Mouse (Mus musculus): Measurements from ENCODE around the gene Cdc34.
"Not testable (repeated sequence)": the region's sequence is repeated elsewhere in the genome, so short reads cannot be mapped to it uniquely, and the experiment has no call there.

Cdc34 gene

DNA sequence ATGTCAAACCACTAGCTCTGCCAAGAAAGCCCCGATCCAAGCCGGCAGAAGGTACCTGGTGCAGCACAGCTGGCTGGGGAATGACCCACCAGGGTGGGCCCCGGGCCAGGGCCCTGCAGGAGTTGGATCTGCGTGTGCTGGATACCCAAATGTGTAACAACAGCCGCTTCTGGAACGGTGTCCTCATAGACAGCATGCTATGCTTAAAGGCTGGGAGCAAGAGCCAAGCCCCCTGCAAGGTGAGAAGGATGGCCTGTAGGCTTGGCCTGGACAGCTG is 12.3 kb downstream of the Cdc34 start:
- in situ Hi-C loops (cut with MboI, MseI): loop anchor here (5.0 kb wide), 1 partner anchor 88 kb away; no protein-coding TSS in a partner anchor

- in situ Hi-C loops (cut with MboI, MseI): loop anchor here (5.0 kb wide), 1 partner anchor 1708 kb away; no protein-coding TSS in a partner anchor
These were observed 13.5 kb downstream of the Cdc34 start for GRCm38 (mm10) chr10:79695231-79696128.

DNA sequence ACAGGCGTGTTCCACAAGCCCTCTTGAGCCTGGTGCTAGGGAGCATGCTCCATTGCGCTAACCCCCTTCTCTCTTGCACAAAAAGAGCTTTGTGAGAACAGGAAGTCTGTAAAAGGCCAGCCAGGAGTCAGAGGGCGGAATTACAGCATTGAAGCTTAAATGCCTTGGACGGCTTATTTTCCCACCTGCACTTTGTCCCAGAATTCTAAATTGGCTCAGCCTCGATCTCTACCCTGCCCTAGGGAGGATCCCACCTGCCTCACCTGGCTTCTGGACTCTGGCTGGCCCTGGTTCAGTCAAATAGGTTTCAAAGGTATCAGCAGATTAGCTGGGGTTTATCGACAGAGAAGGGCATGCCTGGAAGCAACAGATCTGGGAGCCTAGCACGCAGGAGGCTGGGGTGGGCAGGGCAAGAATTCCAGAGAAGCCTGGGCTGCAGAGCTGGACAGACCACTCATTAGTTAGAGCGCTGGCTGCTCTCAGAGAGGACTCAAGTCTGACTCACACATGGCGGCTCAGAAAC is 14.2 kb downstream of the Cdc34 start:
- in situ Hi-C loops (cut with MboI, MseI): loop anchor here (5.0 kb wide), 1 partner anchor 1709 kb away; no protein-coding TSS in a partner anchor

DNA sequence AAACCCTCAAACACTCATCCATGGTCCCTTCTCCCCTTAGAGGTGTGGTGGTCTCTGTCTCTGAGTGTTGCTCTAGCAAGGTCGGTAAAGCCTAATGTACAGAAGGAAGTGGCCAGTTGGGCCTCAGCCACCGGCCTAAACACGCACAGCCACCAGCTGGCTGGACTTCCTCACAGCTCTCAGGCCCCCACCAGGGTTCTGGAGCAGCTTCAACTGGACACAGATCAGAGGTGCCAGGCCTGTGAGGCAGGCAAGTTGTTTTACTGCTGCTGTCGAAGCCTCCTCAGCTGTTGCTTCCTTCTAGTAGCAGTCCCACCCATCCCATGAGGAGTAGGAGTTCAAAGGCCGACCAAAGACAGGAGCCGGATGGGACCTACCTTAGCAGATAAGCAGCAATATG is 15.9 kb downstream of the Cdc34 start:
- in situ Hi-C loops (cut with MboI, MseI): loop anchor here (5.0 kb wide), 1 partner anchor 1711 kb away; no protein-coding TSS in a partner anchor

- in situ Hi-C loops (cut with MboI, MseI): loop anchor here (5.0 kb wide), 1 partner anchor 1711 kb away; no protein-coding TSS in a partner anchor
These were observed 16.5 kb downstream of the Cdc34 start for GRCm38 (mm10) chr10:79698459-79698858.

- in situ Hi-C loops (cut with MboI, MseI): no loop called here
These were observed 18.7 kb downstream of the Cdc34 start for GRCm38 (mm10) chr10:79700676-79701075.

GRCm38 (mm10) chr10:79701443-79702129 is 19.6 kb downstream of the Cdc34 start:
- in situ Hi-C loops (cut with MboI, MseI): no loop called here

DNA sequence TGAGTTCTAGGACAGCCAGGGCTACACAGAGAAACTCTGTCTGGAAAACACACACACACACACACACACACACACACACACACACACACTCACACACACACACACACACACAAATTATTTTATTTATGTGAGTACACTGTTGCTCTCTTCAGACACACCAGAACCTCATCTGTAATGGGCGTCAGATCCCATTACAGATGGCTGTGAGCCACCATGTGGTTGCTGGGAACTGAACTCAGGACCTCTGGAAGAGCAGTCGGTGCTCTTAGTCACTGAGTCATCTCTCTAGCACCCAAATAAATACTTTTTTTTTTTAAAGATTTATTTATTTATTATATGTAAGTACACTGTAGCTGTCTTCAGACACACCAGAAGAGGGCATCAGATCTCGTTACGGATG is 21.0 kb downstream of the Cdc34 start:
- in situ Hi-C loops (cut with MboI, MseI): not testable (repeated sequence)

- in situ Hi-C loops (cut with MboI, MseI): no loop called here
These were observed 21.5 kb downstream of the Cdc34 start for GRCm38 (mm10) chr10:79703541-79703940.

- in situ Hi-C loops (cut with MboI, MseI): no loop called here
These were observed 22.3 kb downstream of the Cdc34 start, which contains the start of gene Bsg for GRCm38 (mm10) chr10:79704065-79704969. TSS of gene Bsg (plus strand) at chr10:79704491.

DNA sequence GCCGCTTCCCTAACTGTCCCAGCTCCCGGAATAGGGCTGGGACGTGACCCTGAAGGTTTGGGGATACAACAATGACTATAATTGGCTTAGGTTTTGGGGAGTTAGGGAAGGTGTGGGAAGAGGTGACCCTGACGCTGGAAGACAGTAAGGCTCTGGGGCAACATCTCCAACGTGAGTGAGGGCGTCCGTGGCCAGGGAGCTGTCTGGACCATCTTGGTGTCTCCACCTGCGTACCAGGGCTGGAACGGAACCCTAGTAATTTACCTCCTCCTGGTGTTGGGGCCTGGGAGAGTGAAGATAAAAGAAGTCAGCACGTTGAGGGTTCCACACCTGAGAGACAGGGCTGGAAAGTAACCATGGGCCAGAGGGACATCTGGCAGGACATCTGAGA is 23.0 kb downstream of the Cdc34 start:
- in situ Hi-C loops (cut with MboI, MseI): no loop called here

DNA sequence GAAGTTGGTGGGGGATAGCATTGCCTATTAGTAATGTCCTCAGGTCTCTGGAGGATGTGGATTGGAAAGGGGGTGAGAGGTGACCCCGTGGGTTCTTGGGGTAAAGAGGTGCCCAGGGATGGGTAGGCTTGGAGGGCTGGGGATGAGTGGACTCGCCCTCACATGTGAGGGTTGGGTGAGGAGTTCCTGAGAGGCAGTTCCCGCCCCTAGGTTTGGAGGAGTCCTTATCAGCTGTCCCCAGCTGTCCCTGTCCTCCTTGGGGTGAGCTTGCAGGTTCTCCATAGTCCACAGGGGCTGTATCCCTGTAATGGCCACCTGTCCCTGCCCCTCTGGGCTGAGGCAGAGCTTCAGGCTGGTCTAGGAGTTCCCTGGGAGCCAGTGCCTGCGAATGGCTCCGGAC is 24.0 kb downstream of the Cdc34 start:
- in situ Hi-C loops (cut with MboI, MseI): no loop called here

GRCm38 (mm10) chr10:79706406-79707094 is 24.6 kb downstream of the Cdc34 start:
- in situ Hi-C loops (cut with MboI, MseI): no loop called here

- in situ Hi-C loops (cut with MboI, MseI): no loop called here
These were observed 25.2 kb downstream of the Cdc34 start for GRCm38 (mm10) chr10:79707162-79707561.

DNA sequence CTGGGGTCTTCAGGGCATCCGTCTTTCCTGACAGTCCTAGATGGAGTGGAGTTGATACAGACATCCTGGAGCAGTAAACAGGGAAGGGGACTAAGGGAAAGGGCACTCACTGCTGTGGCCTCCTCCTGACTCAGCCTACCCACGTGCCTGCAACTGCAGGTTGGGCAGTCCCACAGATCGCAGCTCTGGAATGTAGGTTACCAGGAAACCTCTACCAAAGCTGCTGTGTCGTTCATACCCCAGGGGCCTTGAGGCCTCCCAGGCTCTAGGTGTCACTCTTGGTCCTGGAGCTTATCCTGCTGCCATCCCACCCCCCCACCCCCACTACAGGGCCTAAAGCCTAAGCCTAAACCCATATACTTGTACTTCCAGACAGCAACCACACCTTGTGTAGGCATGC is 25.8 kb downstream of the Cdc34 start:
- in situ Hi-C loops (cut with MboI, MseI): no loop called here

DNA sequence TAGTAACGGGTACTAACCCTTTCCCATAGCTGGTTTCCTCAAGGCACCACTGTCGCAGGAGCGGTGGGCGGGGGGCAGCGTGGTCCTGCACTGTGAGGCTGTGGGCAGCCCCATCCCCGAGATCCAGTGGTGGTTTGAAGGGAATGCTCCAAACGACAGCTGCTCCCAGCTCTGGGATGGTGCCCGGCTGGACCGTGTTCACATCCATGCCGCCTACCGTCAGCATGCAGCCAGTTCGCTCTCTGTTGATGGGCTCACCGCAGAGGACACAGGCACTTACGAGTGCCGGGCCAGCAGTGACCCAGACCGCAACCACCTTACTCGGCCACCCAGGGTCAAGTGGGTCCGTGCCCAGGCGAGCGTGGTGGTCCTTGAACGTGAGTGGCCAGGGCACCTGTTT is 26.7 kb downstream of the Cdc34 start:
- in situ Hi-C loops (cut with MboI, MseI): no loop called here

DNA sequence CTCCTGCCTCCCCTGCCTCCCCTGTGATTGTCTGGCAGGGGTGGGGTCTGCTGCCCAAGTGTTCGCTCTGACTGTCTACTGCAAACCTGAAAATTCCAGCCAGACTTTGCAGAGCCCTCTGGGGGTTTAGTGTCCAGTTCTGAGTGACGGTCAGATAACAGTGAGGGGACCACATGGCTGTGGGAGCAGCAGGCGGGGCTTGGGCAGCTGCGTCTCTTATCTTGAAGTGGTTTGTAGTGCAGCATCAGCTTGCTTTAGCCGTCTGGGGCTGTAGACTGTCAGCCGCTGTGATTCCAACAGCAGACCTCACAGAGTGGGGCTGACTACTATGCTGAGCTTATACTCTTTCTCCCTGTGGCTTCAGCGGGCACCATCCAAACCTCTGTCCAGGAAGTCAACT is 27.3 kb downstream of the Cdc34 start:
- in situ Hi-C loops (cut with MboI, MseI): no loop called here

GRCm38 (mm10) chr10:79712029-79712428 is 30.0 kb downstream of the Cdc34 start:
- in situ Hi-C loops (cut with MboI, MseI): loop anchor here (5.0 kb wide), 1 partner anchor 75 kb away; no protein-coding TSS in a partner anchor

DNA sequence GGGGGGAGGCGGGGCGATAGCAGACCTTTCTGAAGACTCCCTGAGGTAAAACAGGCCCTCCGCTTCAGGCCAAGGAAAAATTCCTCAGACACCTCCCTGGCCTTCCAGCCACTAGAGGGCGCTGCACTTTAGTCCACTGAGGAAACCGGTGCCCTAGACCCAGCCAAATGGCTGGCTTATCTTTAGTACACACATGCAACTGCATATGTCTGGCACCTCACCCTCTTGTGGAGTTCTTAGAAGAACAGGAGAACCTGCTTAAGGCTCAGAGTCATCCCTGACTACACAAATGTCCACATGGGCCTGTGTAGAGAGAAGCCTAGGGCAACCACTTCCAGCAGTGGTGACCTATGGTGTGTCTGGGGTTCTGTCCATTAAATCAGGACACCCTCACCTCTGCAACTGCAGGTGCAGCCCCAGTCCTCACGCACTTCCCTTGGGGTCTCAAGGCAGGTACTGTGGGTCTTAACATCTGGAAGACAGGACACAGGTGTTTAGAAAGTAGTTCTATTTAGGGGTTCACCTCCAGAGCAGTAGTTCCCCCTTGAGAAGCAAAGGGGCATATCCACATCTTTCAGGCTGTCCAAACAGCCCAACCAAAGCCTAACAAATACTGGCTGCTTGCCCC is 30.6 kb downstream of the Cdc34 start:
- in situ Hi-C loops (cut with MboI, MseI): loop anchor here (5.0 kb wide), 1 partner anchor 75 kb away; no protein-coding TSS in a partner anchor

DNA sequence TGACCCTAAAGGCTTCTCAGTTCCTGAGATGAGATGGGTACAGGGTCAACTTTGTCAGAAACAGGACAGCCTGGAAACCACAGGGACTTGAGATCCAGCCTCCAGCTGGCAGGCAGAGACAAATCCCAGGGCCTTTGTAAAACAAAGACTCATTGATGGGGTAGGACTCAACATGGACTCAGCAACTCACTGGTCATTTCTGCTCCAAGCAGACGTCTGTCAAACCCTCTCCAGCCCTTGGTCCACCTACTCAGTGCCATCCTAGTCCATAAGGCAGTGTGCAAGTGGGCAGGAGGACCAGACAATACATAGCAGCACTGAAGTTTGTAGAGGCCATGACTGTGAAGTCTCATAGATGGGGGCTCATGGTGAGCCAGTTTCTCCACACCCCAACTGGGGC is 31.2 kb downstream of the Cdc34 start:
- in situ Hi-C loops (cut with MboI, MseI): loop anchor here (5.0 kb wide), 1 partner anchor 74 kb away; no protein-coding TSS in a partner anchor
